Mouse (Mus musculus): Measurements from ENCODE around the gene Olfr1436. TPM values are rescaled to one million over a fixed set of nuclear protein-coding genes. Genes with fewer than 3 reads are reported as not detected.

Olfr1436 gene
- polyA plus RNA-seq (2015; fragmentation: Illumina TruSeq; extraction: RNeasy Lipid Tissue Mini Kit (QIAGEN cat#74804); ENCODE audit: insufficient read depth, low replicate concordance): not detected

GRCm38 (mm10) chr19:12299030-12299429 lies at the start of gene Olfr1436:
TSS of gene Olfr1436 (minus strand) at chr19:12299130.

GRCm38 (mm10) chr19:12335810-12336209 lies 36.9 kb upstream of the Olfr1436 start, which contains the start of gene Olfr1438-ps1:
TSS of gene Olfr1438-ps1 (minus strand) at chr19:12335910.

GRCm38 (mm10) chr19:12325001-12325400 lies 26.1 kb upstream of the Olfr1436 start, which contains the start of gene Olfr1437:
TSS of gene Olfr1437 (minus strand) at chr19:12325101.

GRCm38 (mm10) chr19:12279554-12279953 lies 19.4 kb downstream of the Olfr1436 start, which contains the start of gene Olfr1434:
TSS of gene Olfr1434 (plus strand) at chr19:12279854.

GRCm38 (mm10) chr19:12260732-12261131 lies 38.2 kb downstream of the Olfr1436 start, which contains the start of gene Olfr235:
TSS of gene Olfr235 (plus strand) at chr19:12261032.

Other genes with a start within 250 kb of the Olfr1436 start
- not detected for gene Olfr1424, start 236.4 kb downstream of the Olfr1436 start, polyA plus RNA-seq (2015; fragmentation: Illumina TruSeq; extraction: RNeasy Lipid Tissue Mini Kit (QIAGEN cat#74804); ENCODE audit: insufficient read depth, low replicate concordance)
- gene Olfr1425, start 221.4 kb downstream of the Olfr1436 start, polyA plus RNA-seq (2015; fragmentation: Illumina TruSeq; extraction: RNeasy Lipid Tissue Mini Kit (QIAGEN cat#74804); ENCODE audit: insufficient read depth, low replicate concordance): not detected
- not detected for gene Olfr1426, start 207.1 kb downstream of the Olfr1436 start, polyA plus RNA-seq (2015; fragmentation: Illumina TruSeq; extraction: RNeasy Lipid Tissue Mini Kit (QIAGEN cat#74804); ENCODE audit: insufficient read depth, low replicate concordance)
- gene Olfr1427, start 195.8 kb downstream of the Olfr1436 start, polyA plus RNA-seq (2015; fragmentation: Illumina TruSeq; extraction: RNeasy Lipid Tissue Mini Kit (QIAGEN cat#74804); ENCODE audit: insufficient read depth, low replicate concordance): not detected
- gene Olfr1428, start 183.2 kb downstream of the Olfr1436 start, polyA plus RNA-seq (2015; fragmentation: Illumina TruSeq; extraction: RNeasy Lipid Tissue Mini Kit (QIAGEN cat#74804); ENCODE audit: insufficient read depth, low replicate concordance): not detected
- gene Olfr76, start 175.9 kb downstream of the Olfr1436 start, polyA plus RNA-seq (2015; fragmentation: Illumina TruSeq; extraction: RNeasy Lipid Tissue Mini Kit (QIAGEN cat#74804); ENCODE audit: insufficient read depth, low replicate concordance): not detected
- gene Olfr1555-ps1, start 129.0 kb downstream of the Olfr1436 start, polyA plus RNA-seq (2015; fragmentation: Illumina TruSeq; extraction: RNeasy Lipid Tissue Mini Kit (QIAGEN cat#74804); ENCODE audit: insufficient read depth, low replicate concordance): not detected
- gene Olfr1431, start 98.5 kb downstream of the Olfr1436 start, polyA plus RNA-seq (2015; fragmentation: Illumina TruSeq; extraction: RNeasy Lipid Tissue Mini Kit (QIAGEN cat#74804); ENCODE audit: insufficient read depth, low replicate concordance): not detected
- not detected for gene Olfr1432, start 66.5 kb downstream of the Olfr1436 start, polyA plus RNA-seq (2015; fragmentation: Illumina TruSeq; extraction: RNeasy Lipid Tissue Mini Kit (QIAGEN cat#74804); ENCODE audit: insufficient read depth, low replicate concordance)
- not detected for gene Olfr262, start 57.5 kb downstream of the Olfr1436 start, polyA plus RNA-seq (2015; fragmentation: Illumina TruSeq; extraction: RNeasy Lipid Tissue Mini Kit (QIAGEN cat#74804); ENCODE audit: insufficient read depth, low replicate concordance)
- not detected for gene Olfr235, start 38.1 kb downstream of the Olfr1436 start, polyA plus RNA-seq (2015; fragmentation: Illumina TruSeq; extraction: RNeasy Lipid Tissue Mini Kit (QIAGEN cat#74804); ENCODE audit: insufficient read depth, low replicate concordance)
- not detected for gene Olfr1434, start 19.3 kb downstream of the Olfr1436 start, polyA plus RNA-seq (2015; fragmentation: Illumina TruSeq; extraction: RNeasy Lipid Tissue Mini Kit (QIAGEN cat#74804); ENCODE audit: insufficient read depth, low replicate concordance)
- gene Olfr1437, start 26.0 kb upstream of the Olfr1436 start, polyA plus RNA-seq (2015; fragmentation: Illumina TruSeq; extraction: RNeasy Lipid Tissue Mini Kit (QIAGEN cat#74804); ENCODE audit: insufficient read depth, low replicate concordance): not detected
- gene Olfr1438-ps1, start 36.8 kb upstream of the Olfr1436 start, polyA plus RNA-seq (2015; fragmentation: Illumina TruSeq; extraction: RNeasy Lipid Tissue Mini Kit (QIAGEN cat#74804); ENCODE audit: insufficient read depth, low replicate concordance): not detected
- gene Olfr1440, start 88.1 kb upstream of the Olfr1436 start, polyA plus RNA-seq (2015; fragmentation: Illumina TruSeq; extraction: RNeasy Lipid Tissue Mini Kit (QIAGEN cat#74804); ENCODE audit: insufficient read depth, low replicate concordance): not detected
- not detected for gene Olfr1441, start 118.3 kb upstream of the Olfr1436 start, polyA plus RNA-seq (2015; fragmentation: Illumina TruSeq; extraction: RNeasy Lipid Tissue Mini Kit (QIAGEN cat#74804); ENCODE audit: insufficient read depth, low replicate concordance)
- gene Pfpl, start 128.8 kb upstream of the Olfr1436 start, polyA plus RNA-seq (2015; fragmentation: Illumina TruSeq; extraction: RNeasy Lipid Tissue Mini Kit (QIAGEN cat#74804); ENCODE audit: insufficient read depth, low replicate concordance): not detected
- 441 TPM for gene Mpeg1, start 161.6 kb upstream of the Olfr1436 start, polyA plus RNA-seq (2015; fragmentation: Illumina TruSeq; extraction: RNeasy Lipid Tissue Mini Kit (QIAGEN cat#74804); ENCODE audit: insufficient read depth, low replicate concordance)
- gene Dtx4, start 202.3 kb upstream of the Olfr1436 start, polyA plus RNA-seq (2015; fragmentation: Illumina TruSeq; extraction: RNeasy Lipid Tissue Mini Kit (QIAGEN cat#74804); ENCODE audit: insufficient read depth, low replicate concordance): 11.5 TPM
- 218 TPM for gene Fam111a, start 246.6 kb upstream of the Olfr1436 start, polyA plus RNA-seq (2015; fragmentation: Illumina TruSeq; extraction: RNeasy Lipid Tissue Mini Kit (QIAGEN cat#74804); ENCODE audit: insufficient read depth, low replicate concordance)